Mouse (Mus musculus): ENCODE measurements around the gene Sdccag8. TPM values are rescaled to one million over a fixed set of nuclear protein-coding genes. Genes with fewer than 3 reads are reported as not detected.

Gene Sdccag8
- polyA plus RNA-seq (2012; rRNA removed), result 7.2 and 7.3 TPM in 2 replicates

DNA sequence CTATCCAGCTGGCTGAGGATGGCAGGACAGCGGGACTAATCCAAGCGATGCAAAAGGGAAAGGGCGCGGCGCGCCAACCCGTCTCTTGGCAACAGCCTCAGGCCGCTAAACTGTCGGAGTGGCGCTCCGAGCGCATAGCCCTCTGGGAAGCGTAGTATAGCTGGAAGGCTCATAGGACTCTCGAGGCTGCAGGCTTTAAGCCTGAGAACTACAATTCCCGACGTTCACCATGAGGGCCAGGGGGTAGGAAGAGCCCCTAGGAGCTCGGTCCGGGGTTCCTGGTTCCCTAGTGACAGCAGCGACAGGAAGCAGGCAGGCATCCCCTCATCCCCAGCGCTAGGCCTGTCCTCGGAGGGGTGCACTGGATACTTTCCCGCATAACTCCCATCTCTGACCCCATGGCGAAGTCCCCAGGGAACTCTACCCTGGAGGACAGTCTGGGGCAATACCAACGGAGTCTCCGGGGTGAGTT lies at the start of gene Sdccag8:
Gene Sdccag8, plus strand, starts transcription at position 70 of the 472 bp plus-strand sequence.
- DNase-seq (ENCODE audit: low spot score), result peak; percentile 74

DNA sequence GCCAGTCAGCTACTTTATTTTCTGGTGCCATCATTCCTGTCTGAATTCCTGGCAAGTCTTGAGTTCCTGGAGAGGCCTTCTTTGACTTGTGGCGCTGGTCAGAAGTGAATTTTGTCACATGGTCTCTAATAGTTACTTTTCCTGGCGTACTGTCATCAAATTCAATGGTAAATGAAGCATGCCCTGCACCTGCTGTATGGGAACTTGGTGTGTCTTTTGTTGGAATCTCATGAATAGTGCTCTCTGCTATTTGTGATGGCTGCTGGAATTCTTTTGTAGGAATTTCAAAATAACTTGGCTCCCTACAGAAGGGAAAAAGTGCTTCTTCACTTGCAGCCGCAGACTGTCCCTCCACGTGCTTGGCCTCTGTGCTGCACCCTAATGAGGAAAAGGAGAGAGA lies 39.9 kb upstream of the Sdccag8 start:
- DNase-seq (ENCODE audit: low spot score), result no peak

DNA sequence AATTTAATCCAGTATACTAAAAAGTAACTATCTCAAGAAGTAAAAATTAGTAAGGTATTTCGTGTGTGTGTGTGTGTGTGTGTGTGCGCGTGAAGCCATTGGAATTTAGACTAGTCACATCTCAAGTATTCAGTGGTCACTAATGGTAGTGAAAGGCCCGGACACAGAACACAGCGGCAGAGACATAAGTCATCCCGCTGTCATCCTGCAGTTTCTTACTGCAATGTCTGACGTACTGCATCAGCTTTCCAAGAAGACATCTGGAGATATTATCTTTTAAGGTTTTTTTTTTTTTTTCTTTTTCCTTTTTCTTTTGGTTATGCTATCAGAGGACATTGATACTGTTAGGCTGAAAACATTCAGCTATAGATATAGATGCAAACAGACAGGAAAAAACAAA lies 25.1 kb upstream of the Sdccag8 start:
- no peak for DNase-seq (ENCODE audit: low spot score)

DNA sequence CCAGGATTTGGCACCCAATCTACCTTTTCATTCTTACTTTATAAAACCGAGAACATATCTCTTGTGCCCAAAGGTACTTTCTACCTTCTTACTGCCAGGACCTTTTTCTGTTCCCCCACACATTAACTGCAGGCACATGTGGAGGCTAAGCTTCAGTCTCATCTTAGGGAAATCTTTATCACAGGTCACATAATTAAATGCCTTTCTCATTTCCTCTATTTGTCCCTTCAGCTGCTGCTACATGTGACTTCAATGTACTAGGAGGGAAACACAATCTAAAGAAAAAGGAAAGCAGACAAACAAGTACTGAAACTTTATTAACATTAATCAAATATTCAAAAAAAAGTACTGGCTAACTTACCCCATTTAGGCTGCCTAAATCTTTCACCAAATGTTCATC lies 22.3 kb upstream of the Sdccag8 start:
- DNase-seq (ENCODE audit: low spot score), result no peak

DNA sequence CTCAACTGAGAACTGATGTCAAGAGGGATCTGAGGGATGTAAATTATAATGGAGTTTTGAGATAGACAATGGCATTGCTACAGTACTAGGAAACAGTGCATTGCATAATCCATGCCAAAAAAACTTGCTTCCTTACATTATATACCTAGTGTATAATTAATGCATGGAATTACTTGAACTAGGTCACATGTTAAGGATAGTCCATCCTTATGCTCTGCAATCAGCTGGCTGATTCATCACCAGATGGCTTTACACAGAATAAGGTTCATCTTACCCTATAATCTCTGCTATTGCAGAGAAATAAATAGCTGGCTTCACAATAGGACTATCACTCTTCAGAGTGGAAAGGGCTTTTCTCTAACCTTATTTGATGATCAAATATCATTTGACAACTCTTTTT lies 15.8 kb upstream of the Sdccag8 start:
- DNase-seq (ENCODE audit: low spot score), result no peak

DNA sequence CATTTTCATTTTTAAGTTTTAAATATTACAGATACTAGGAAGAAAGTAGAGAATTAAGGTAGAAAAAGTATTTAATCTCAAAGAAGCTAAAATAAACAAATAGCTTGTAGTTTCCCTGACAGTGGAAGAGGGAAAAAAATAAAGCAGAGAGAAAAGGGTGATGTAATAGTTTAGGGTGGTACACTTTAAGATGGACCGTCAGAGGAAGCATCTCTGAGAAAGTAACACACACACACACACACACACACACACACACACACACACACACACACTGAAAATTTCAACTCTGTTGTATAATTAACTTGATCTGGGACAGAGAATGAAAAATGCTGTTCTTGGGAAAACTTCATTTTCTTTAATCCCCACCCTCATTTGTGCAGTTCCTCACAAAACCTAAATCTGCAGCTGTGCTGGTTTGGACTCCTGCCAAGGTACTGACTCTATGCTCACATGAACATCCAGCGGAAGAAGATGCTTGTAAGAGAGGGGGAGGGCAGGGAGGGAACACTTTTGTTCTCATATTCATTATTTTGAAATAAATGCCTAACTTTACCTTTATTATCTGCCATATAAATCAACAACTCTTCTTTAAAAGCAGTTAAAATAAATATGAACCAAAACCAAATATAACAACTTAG lies 13.6 kb upstream of the Sdccag8 start:
- no peak for DNase-seq (ENCODE audit: low spot score)

DNA sequence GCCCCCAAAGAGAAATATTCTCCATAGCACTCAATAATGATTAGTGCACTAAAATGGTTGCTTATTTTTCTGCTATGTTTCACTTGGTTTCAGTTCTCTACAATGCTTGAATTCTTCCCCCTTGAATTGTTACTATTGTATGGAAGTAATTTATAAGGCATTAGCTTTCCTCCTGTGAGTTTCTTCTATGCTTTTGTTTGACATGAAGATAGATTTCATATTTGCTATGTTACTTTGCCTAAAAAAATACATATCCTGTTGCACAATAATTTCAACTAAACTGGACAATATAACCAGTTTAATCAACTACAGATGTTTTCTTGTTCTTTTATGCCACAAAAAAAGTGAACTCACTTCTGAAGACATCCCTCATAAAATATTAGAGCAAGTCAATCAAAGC lies 4.3 kb upstream of the Sdccag8 start:
- DNase-seq (ENCODE audit: low spot score), result no peak

DNA sequence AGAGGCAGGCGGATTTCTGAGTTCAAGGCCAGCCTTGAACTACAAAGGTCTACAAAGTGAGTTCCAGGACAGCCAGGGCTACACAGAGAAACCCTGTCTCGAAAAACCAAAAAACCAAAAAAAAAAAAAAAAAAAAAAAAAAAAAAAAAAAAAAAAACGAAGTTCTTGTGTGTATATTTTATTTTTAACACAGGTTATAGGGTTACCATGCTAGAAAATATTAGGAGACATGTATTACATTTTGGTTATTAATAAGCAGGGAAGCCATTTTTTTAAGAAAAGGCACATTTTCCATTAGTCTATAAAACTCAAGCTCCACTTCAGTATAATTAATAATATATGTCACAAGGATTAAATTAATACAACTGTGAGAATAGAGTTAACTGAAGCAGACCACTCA lies 2.6 kb upstream of the Sdccag8 start:
- no peak for DNase-seq (ENCODE audit: low spot score)

DNA sequence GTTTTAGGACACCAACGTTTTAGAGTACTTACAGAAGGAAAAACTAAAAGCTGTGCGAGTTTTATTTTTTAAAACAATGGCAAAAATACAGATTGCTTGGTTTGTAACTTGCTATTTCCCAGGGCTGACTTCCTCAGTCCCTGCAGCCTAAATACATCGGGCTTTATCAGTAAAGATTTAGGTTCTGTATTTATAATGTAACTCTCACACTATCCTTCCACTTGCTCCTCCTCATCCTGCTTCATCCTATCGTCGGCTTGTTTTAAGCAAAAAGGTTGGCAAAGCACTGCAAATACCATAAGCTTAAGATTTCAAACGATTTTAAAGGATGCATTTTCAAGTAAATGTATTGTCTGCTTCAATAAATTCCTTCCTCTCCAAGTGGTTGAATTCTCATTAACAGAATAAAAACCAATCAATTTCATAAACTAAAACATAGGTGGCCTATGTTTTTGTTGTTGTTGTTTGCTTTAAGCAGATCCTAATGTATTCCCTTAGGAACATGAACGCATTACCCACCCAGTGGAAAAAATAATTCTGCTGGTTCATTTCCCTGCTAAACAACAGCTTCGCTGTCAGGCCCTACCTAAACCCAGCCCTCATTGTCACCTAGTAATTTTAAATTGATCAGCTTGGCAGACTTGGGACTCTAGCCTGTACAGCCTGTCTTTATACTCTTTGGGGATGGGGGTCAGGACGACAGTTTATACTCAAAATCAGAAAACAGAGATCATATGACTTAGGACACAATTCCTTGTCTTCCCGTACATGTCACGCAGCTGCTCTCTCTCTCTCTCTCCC lies 1.8 kb upstream of the Sdccag8 start:
- no peak for DNase-seq (ENCODE audit: low spot score)

DNA sequence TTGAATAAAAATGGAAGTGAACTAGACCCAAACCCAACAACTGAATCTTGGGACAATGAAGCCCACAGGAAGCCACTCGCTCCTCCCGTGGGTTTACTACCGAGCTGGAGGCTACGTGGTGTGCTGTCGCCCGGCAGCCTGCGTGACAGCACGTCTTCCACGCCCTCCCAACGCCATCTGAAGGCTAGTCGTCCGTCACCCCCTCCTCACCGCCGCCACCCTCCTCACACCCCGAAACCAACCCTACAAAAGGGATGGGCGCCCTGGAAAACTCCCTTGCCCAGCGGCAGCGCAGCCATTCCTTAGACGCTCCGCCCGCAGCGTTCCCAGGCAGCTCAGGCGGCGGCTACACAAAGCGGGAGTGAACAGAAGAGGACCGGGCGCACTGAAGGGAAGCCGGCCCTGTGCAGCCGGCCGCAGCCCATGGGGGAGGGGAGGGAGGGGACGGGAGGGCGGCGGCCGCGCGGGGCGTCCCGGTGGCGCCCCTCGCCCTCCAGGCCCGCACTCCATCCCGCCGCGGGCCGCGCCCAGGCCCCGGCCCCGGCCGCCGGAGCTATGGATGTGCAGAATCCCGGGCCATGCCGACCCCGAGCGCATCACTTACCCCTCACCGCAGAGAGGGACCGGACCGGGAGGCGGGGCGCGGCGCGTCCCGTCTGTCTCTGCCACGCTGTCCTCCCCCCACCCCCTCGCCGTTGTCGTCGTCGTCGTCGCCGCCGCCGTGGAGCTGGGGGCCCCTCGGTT lies 996 bp upstream of the Sdccag8 start:
- peak; percentile 57 for DNase-seq (ENCODE audit: low spot score)

DNA sequence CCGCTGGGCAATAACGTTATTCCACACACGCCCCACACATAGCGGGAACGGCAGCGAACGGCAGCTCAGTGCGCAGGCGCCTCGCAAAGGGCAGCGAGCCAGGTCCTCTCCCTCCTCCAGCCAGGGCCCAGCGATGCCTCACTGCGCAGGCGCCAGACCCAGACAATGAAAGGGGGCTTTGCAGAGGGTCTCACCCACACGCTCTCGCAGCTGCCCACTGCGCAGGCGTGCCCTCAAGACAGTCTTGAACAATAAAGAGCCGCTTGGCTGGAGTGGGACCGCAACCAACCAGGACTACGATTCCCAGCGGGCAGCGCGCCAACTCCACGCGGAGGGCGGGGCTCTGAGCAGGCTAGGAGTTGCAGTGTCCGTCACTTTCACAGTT lies 432 bp upstream of the Sdccag8 start, which contains the start of gene Cep170:
Gene Cep170, minus strand, starts transcription at position 32 of the 385 bp plus-strand sequence.
- DNase-seq (ENCODE audit: low spot score), result peak; percentile 96

DNA sequence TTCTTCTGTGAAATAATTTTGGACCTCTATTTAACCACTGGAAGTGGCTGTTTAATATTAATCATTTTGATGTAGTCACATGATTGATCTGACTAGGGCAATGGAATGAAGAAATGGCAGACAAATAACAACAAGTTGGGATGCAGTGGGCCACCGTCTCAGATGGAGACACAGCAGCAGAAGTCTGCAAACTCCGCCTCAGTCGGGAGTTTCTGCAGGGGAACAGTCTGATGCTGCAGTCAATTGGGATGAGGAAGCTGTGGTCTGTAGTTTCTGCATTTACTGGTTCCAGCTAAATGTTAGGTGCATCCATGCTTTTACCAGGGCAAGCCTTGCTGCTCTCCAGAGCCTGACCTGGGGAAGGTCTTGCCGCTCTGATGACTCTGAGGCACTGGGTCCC lies 2.3 kb downstream of the Sdccag8 start:
- no peak for DNase-seq (ENCODE audit: low spot score)

DNA sequence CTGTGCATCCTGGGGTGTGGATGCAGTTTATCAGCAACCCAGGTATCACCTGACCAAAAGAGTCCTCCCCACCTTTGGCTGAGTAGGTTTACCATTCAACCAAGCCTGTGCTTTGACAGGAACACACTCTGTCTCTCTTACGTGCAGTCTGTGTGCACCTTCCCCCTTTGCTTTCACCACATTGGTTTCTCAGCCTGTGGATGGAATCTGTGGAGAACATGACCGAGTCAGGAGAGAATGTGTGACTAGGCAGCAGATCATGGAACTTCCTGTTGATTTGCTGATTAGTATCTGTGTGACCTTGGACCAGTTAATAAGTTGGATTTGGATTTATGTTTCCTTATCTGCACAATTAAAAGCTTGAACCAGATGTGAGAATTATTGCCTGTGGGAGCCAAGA lies 3.7 kb downstream of the Sdccag8 start:
- no peak for DNase-seq (ENCODE audit: low spot score)

DNA sequence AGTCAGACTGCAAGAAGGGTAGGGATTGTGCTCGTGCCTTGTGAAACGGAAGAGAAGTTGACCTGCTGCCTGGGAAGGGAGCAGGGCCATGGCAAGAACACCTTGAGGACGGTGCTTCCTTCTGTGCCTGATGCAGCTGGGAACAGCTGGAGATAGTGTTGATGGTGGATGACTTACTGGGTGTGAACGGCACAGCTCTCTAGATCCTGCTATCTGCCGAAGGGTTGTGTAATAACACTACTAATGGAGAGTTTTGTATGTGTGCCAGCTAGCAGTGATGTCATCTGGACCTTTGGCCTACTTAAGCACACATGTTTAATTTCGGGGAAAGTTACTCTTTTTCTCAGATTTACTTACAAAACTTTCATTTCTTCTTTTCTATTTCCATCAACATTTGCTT lies 4.3 kb downstream of the Sdccag8 start:
- DNase-seq (ENCODE audit: low spot score), result no peak

DNA sequence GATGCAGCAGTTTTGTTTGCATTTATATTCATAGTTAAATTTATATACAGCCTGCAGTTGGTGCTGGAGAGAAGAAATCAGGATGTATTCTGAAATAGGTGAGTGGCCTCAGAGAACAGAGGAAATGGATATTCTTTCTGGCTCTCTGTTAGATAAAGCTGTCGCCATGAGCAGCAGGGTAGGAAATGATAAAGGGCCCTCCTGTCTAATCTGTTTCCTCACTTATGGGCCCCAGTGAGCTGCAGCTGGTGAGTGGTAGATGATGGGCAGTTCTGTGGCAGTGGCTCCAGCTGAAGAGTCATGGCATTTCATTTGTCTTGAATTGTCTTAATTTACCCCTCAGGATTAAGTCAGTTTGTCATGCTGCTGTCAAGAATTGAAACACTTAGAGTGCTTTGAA lies 7.5 kb downstream of the Sdccag8 start:
- DNase-seq (ENCODE audit: low spot score), result no peak

DNA sequence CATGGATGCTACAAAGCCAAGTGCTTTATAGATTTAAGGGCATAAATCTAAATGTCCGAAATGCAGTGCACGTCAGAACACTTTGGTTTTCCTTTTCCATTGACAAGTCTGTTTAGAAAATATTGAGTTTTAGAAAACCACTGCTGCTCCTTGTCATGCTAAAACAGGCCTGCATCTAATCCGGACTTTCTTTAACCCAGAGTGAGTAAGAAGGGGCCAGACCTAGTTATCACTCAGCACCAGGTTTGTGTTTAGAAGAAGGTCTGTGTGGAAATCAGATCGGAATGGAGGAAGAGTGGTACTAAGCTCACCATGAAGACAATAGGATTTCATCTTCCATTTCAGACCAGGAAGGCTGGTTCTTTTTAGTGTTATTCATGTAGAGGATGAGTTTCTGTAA lies 8.5 kb downstream of the Sdccag8 start:
- DNase-seq (ENCODE audit: low spot score), result no peak

DNA sequence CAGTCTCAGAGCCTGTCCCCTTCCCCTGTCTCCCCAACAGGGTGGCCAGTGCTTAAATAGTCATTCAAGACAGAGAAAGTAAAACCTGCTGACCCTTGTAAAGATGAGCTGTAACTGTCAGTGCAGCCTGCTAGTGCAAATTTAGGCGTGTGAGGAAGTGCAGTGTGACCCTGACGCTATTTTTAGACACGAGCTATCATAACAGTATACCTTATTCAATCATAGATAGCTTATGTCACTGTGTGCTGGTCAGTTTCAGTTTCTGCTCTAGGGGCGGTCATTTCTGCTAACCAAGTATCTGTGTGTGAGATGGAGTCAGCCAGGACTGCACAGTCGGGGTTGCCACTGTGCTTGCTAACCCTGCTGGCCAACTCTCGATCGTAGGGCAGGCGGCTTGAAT lies 9.4 kb downstream of the Sdccag8 start:
- DNase-seq (ENCODE audit: low spot score), result no peak

DNA sequence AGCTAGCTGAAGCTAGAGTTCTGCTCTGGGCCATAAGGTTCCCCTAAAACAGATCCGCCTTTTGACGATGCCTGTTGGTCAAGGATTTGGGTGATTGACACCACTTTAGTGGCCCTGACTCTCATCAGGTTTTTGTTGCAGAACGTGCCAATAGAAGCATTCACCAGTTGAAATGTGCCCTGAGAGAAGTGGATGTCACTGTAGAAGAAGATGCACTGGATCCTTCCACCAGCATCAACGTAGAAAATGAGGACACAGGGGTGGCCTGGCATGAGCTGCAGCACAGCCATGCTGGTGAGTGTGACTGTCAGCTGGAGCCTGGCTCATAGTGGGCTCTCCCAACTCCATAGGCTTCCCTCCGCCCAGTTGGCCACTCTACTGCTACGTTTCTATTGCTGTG lies 10.2 kb downstream of the Sdccag8 start:
- DNase-seq (ENCODE audit: low spot score), result no peak

DNA sequence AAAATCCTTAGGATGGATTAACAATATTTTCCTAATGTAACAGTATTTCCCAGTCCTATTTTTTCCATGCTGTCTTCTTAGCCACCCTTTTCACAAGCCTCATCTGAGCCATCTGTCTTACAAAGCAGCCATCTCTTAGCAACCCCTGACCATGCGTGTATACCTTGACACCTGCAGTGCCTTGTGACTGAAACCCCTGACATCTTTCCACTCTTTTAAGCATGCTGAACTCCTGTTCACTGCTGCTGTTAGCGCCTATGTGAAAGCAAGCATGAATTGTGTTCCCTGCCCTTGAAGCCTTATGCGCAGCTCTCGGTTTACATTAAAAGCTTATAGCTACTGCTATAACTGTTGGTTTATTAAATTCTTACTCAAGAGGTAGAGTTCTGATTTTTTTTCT lies 10.6 kb downstream of the Sdccag8 start:
- no peak for DNase-seq (ENCODE audit: low spot score)

DNA sequence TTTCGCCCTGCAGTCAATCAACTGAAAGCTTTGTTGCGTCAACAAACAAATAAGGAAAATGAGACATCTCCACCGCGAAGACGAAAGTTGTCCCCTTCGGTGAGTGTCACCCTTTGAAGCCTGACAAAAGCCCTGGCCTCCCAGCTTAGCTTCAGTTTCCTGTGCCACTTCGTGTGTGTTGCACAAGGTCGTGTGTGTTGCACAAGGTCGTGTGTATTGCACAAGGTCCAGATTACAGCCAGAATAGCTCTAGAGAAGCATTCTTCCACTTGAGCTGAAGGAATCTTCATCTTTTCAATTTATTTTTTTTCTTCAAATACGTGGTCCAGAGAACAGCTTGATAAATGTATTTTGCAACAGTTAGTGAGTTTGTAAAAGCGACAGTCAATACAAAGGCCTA lies 11.7 kb downstream of the Sdccag8 start:
- DNase-seq (ENCODE audit: low spot score), result no peak

DNA sequence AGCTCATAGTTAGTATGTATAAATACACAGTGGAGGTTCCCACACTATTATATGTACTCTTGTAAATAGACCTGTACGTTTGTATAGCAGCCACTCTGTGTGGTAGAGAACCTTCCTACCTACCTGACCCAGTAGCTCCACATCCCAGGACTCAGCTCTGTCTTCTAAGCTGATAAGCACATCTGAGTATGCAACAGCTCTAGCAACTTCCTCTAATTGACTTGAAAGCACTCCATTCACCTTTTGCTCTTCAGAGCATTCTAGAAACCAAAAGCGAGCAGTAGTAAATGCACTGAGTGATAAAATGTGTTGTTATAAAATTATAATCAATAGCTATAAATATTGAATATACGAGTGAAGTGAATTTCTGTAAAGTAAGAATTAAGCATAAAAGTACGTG lies 12.5 kb downstream of the Sdccag8 start:
- no peak for DNase-seq (ENCODE audit: low spot score)

DNA sequence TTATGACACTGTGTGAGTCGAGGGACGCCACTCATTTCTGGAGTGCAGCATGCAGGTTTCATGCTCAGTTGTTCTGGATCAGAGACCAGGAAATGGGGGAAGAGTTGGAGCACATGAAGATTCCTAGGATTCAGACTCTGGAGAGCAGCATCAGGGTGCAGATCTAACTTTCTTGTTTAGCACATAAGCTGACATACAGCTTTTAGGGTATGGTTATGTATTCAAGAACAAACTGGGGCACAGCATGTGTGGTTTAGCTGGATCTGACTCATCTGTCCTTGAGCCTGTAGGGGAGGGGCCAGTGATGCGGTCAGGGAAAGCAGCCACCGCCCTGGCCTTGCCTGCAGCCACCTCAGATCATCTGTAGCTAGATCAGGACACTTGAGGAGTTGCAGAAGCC lies 12.9 kb downstream of the Sdccag8 start:
- DNase-seq (ENCODE audit: low spot score), result no peak
